ENCODE assay signal across 8 mouse cellular contexts in genomic region chr5:38277098-38277866, GRCm38 (mm10). TPM values are rescaled to one million over a fixed set of nuclear protein-coding genes. Genes with fewer than 3 reads are reported as not detected.
DNase-seq lines count a peak whose midpoint lies in the region; ATAC-seq and TF ChIP-seq lines count a peak whose summit lies in the region.

No protein-coding gene starts in this region.

- POLR2A ChIA-PET in Patski (lab: Charles Lee), result no interaction called here

- TF ChIP-seq CTCF in Patski (IDR thresholded peaks at IDR 0.05), result no peak
- TF ChIP-seq CTCF in cerebellum, adult 2 months (IDR thresholded peaks at IDR 0.05; ENCODE audit: borderline replicate concordance, insufficient read depth, low read depth, low read length), result no peak

- H3K27me3 ChIP-seq in heart, embryonic 11.5 days (ENCODE audit: control insufficient read depth, insufficient read depth, low read length), result peaks cover 70% of the 10 kb centered on the region
- H3K27me3 ChIP-seq in Patski, result peaks cover 37% of the 10 kb centered on the region
- H3K27me3 ChIP-seq in forebrain, embryonic 13.5 days, result peaks cover 78% of the 10 kb centered on the region
- peaks cover 47% of the 10 kb centered on the region for H3K27me3 ChIP-seq in midbrain, embryonic 11.5 days (ENCODE audit: control insufficient read depth, insufficient read depth, low read length)
- H3K27me3 ChIP-seq in cerebellum, adult 2 months (ENCODE audit: control insufficient read depth, insufficient read depth, low read length), result peaks cover 4% of the 10 kb centered on the region; the same call in 1 of the 2 replicates

- no peak for TF ChIP-seq POLR2A in cerebellum, adult 2 months (IDR thresholded peaks at IDR 0.05; ENCODE audit: borderline replicate concordance, insufficient read depth, low read length)

- no peak for DNase-seq in heart, postnatal 14 days
- DNase-seq in Patski (ENCODE audit: low read depth, low spot score), result no peak
- DNase-seq in midbrain, embryonic 11.5 days (ENCODE audit: low spot score, missing footprints), result peak; percentile 92
- DNase-seq in spleen, adult 18-20 months, result no peak
- no peak for DNase-seq in cerebellum, adult 2 months
- DNase-seq in yolk sac, embryonic 10.5 days (ENCODE audit: low spot score), result no peak

- intact Hi-C loops in heart, postnatal 14 days (cut with DNase I), result no loop called here

- H3K4me1 ChIP-seq in heart, embryonic 11.5 days (ENCODE audit: control insufficient read depth, insufficient read depth, low read length), result peaks cover 13% of the 10 kb centered on the region
- peaks cover 17% of the 10 kb centered on the region for H3K4me1 ChIP-seq in forebrain, embryonic 13.5 days
- H3K4me1 ChIP-seq in midbrain, embryonic 11.5 days (ENCODE audit: control insufficient read depth, insufficient read depth, low read length), result peaks cover 8% of the 10 kb centered on the region; the same call in 1 of the 2 replicates
- no peaks in the 10 kb centered on the region for H3K4me1 ChIP-seq in cerebellum, adult 2 months (ENCODE audit: control insufficient read depth, insufficient read depth, low read length)

- 0 out of 2 replicates have a peak, but pooled peaks have one; percentile 5 for ATAC-seq in heart, embryonic 11.5 days (replicated peaks; ENCODE audit: insufficient number of reproducible peaks, low FRiP score, low TSS enrichment)
- peak; percentile 8 for ATAC-seq in Patski
- ATAC-seq in forebrain, embryonic 13.5 days, result peak; percentile 46
- ATAC-seq in midbrain, embryonic 11.5 days (ENCODE audit: low FRiP score), result peak; percentile 38; the same call in 1 of the 2 replicates

- no peak overlapping the region for H3K9ac ChIP-seq in heart, embryonic 11.5 days (ENCODE audit: low read depth, low read length)
- peak overlapping the region; percentile 43; the same call in 1 of the 2 replicates for H3K9ac ChIP-seq in forebrain, embryonic 13.5 days
- H3K9ac ChIP-seq in midbrain, embryonic 11.5 days (ENCODE audit: low read length), result peak overlapping the region; percentile 16; the same call in 1 of the 2 replicates

- CTCF ChIA-PET in Patski (lab: Charles Lee), result no interaction called here

- no peaks in the 10 kb centered on the region for H3K9me3 ChIP-seq in heart, embryonic 11.5 days (replicated peaks; ENCODE audit: control insufficient read depth, low read length)
- H3K9me3 ChIP-seq in forebrain, embryonic 13.5 days (replicated peaks), result no peaks in the 10 kb centered on the region
- no peaks in the 10 kb centered on the region for H3K9me3 ChIP-seq in midbrain, embryonic 11.5 days (ENCODE audit: control insufficient read depth, low read length)

- peak overlapping the region; percentile 35 for H3K4me3 ChIP-seq in heart, embryonic 11.5 days (ENCODE audit: low read depth, low read length)
- peak overlapping the region; percentile 33 for H3K4me3 ChIP-seq in forebrain, embryonic 13.5 days
- H3K4me3 ChIP-seq in midbrain, embryonic 11.5 days (ENCODE audit: low read depth, low read length), result peak overlapping the region; percentile 27
- no peak overlapping the region for H3K4me3 ChIP-seq in cerebellum, adult 2 months (replicated peaks; ENCODE audit: insufficient read depth, low read depth, low read length)

- H3K36me3 ChIP-seq in heart, embryonic 11.5 days (ENCODE audit: control insufficient read depth, insufficient read depth, low read length), result no peaks in the 10 kb centered on the region
- H3K36me3 ChIP-seq in forebrain, embryonic 13.5 days (ENCODE audit: poor library complexity, severe bottlenecking), result no peaks in the 10 kb centered on the region
- no peaks in the 10 kb centered on the region for H3K36me3 ChIP-seq in midbrain, embryonic 11.5 days (ENCODE audit: control insufficient read depth, insufficient read depth, low read length)

- in situ Hi-C loops in Patski (cut with MboI; ENCODE audit: low pct_unique_long_range_greater_than_20kb), result no loop called here

- under 1% methylated on average over 65 of the region's 65 CpGs for WGBS in heart, embryonic 11.5 days (ENCODE audit: insufficient replicate concordance)
- WGBS in forebrain, embryonic 13.5 days, result under 1% methylated on average over 65 of the region's 65 CpGs
- 2% methylated on average over 57 of the region's 65 CpGs for WGBS in midbrain, embryonic 11.5 days
- 2% methylated on average over 65 of the region's 65 CpGs for WGBS in cerebellum, adult 2 months

- H3K27ac ChIP-seq in heart, embryonic 11.5 days (ENCODE audit: low read depth, low read length), result no peak overlapping the region
- H3K27ac ChIP-seq in forebrain, embryonic 13.5 days, result no peak overlapping the region
- H3K27ac ChIP-seq in midbrain, embryonic 11.5 days (ENCODE audit: low read depth, low read length), result no peak overlapping the region
- no peak overlapping the region for H3K27ac ChIP-seq in cerebellum, adult 2 months (ENCODE audit: insufficient read depth, low read length)

- peak overlapping the region; percentile 59 for H3K4me2 ChIP-seq in heart, embryonic 11.5 days
- peak overlapping the region; percentile 60 for H3K4me2 ChIP-seq in forebrain, embryonic 13.5 days
- H3K4me2 ChIP-seq in midbrain, embryonic 11.5 days, result peak overlapping the region; percentile 39

RNA-seq across cellular contexts. Expression of gene Otop1, which starts 1.5 kb away (rescaled TPM):
- not detected in 2 replicates for polyA plus RNA-seq in heart, embryonic 11.5 days (2014; fragmentation: Nextera tagmentation; extraction: Ambion mirVana)
- 1 to 10 TPM in 1 of 2 experiments, not detected in 1; 2.1 TPM for total RNA-seq in heart, postnatal 14 days (2021)
- polyA plus RNA-seq in Patski (2021), result not detected
- not detected in 2 replicates for polyA plus RNA-seq in forebrain, embryonic 13.5 days (2015; fragmentation: Nextera tagmentation; extraction: Ambion mirVana)
- 0.07 TPM in 1 of 2 replicates, not detected in the other for polyA plus RNA-seq in midbrain, embryonic 11.5 days (2014; fragmentation: Nextera tagmentation; extraction: Ambion mirVana)
- 0.03 and 0.06 TPM in 2 replicates for polyA plus RNA-seq in cerebellum, adult 2 months (2012; rRNA removed)

RNA-seq across cellular contexts. Expression of gene Tmem128, which starts 17.3 kb away (rescaled TPM):
- polyA plus RNA-seq in heart, embryonic 11.5 days (2014; fragmentation: Nextera tagmentation; extraction: Ambion mirVana), result 50.7 and 51.3 TPM in 2 replicates
- 10 to 100 TPM; 15.8 to 16.9 TPM for total RNA-seq in heart, postnatal 14 days (2021)
- polyA plus RNA-seq in Patski (2021), result 63.1 TPM
- 99.2 and 110 TPM in 2 replicates for polyA plus RNA-seq in forebrain, embryonic 13.5 days (2015; fragmentation: Nextera tagmentation; extraction: Ambion mirVana)
- 104 and 116 TPM in 2 replicates for polyA plus RNA-seq in midbrain, embryonic 11.5 days (2014; fragmentation: Nextera tagmentation; extraction: Ambion mirVana)
- 56.0 and 57.8 TPM in 2 replicates for polyA plus RNA-seq in cerebellum, adult 2 months (2012; rRNA removed)

RNA-seq across cellular contexts. Expression of gene Drd5, which starts 41.9 kb away (rescaled TPM):
- not detected in 2 replicates for polyA plus RNA-seq in heart, embryonic 11.5 days (2014; fragmentation: Nextera tagmentation; extraction: Ambion mirVana)
- total RNA-seq in heart, postnatal 14 days (2021), result not detected
- not detected for polyA plus RNA-seq in Patski (2021)
- 0.08 TPM in 1 of 2 replicates, not detected in the other for polyA plus RNA-seq in forebrain, embryonic 13.5 days (2015; fragmentation: Nextera tagmentation; extraction: Ambion mirVana)
- polyA plus RNA-seq in midbrain, embryonic 11.5 days (2014; fragmentation: Nextera tagmentation; extraction: Ambion mirVana), result 0.11 TPM in 1 of 2 replicates, not detected in the other
- polyA plus RNA-seq in cerebellum, adult 2 months (2012; rRNA removed), result 1.7 and 1.8 TPM in 2 replicates

RNA-seq across cellular contexts. Expression of gene Lyar, which starts 57.0 kb away (rescaled TPM):
- polyA plus RNA-seq in heart, embryonic 11.5 days (2014; fragmentation: Nextera tagmentation; extraction: Ambion mirVana), result 54.4 and 65.1 TPM in 2 replicates
- total RNA-seq in heart, postnatal 14 days (2021), result 10 to 100 TPM; 13.1 to 13.7 TPM
- 36.6 TPM for polyA plus RNA-seq in Patski (2021)
- 93.5 and 96.4 TPM in 2 replicates for polyA plus RNA-seq in forebrain, embryonic 13.5 days (2015; fragmentation: Nextera tagmentation; extraction: Ambion mirVana)
- polyA plus RNA-seq in midbrain, embryonic 11.5 days (2014; fragmentation: Nextera tagmentation; extraction: Ambion mirVana), result 129 and 143 TPM in 2 replicates
- polyA plus RNA-seq in cerebellum, adult 2 months (2012; rRNA removed), result 19.5 and 20.0 TPM in 2 replicates

RNA-seq across cellular contexts. Expression of gene Zbtb49, which starts 57.0 kb away (rescaled TPM):
- 6.7 and 7.3 TPM in 2 replicates for polyA plus RNA-seq in heart, embryonic 11.5 days (2014; fragmentation: Nextera tagmentation; extraction: Ambion mirVana)
- total RNA-seq in heart, postnatal 14 days (2021), result 1 to 10 TPM; 4.8 to 5.5 TPM
- polyA plus RNA-seq in Patski (2021), result 11.9 TPM
- polyA plus RNA-seq in forebrain, embryonic 13.5 days (2015; fragmentation: Nextera tagmentation; extraction: Ambion mirVana), result 21.2 and 22.7 TPM in 2 replicates
- polyA plus RNA-seq in midbrain, embryonic 11.5 days (2014; fragmentation: Nextera tagmentation; extraction: Ambion mirVana), result 13.5 and 17.8 TPM in 2 replicates
- 18.7 and 20.4 TPM in 2 replicates for polyA plus RNA-seq in cerebellum, adult 2 months (2012; rRNA removed)
